Mouse (Mus musculus) spleen, embryonic (tissue): ENCODE measurements around the gene Mlst8.

Source experiments
- CTCF ChIA-PET: fragments of 350-600 bp; sonication (Branson Sonifier 250); formaldehyde crosslinking; loops from one replicate; lab custom pipeline; 2022; lab: Charles Lee

Gene Mlst8

DNA sequence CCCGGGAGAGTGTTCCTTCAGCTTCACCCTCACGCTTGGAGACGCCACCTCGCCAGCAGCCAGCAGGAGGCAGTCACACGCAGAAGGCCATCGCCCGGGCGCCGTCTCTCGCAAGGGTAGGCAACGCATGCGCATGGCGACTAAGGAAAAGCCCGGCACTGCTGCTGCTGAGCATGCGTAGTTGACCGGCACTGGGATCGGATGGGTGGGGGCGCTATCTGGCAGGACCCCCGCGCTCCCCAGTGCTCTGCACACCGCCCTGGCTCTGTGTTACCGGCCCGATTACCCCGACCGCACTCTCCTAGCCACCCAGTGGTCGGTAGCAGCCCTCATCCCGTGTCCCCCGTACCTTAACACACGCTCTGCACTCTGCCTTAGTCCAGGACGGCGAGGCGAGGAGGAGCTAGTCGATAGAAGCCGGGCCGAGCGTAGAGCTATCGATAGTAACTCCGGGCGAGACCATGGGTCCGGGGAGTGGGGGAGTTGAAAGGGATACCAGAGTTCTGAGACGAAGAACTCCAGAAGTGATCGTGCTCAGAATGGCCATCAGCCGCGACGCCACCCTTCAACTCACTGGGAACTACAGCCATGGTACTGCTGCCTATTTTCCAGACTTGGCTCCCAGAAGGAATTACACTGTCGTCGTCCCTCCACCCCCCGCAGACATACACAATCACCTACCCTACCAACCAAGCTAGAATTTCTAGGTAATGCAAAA lies at the start of gene Mlst8:
Gene Mlst8 (minus strand): TSS at position 416 of the 718 bp plus-strand sequence.
- CTCF ChIA-PET: no interaction called here

DNA sequence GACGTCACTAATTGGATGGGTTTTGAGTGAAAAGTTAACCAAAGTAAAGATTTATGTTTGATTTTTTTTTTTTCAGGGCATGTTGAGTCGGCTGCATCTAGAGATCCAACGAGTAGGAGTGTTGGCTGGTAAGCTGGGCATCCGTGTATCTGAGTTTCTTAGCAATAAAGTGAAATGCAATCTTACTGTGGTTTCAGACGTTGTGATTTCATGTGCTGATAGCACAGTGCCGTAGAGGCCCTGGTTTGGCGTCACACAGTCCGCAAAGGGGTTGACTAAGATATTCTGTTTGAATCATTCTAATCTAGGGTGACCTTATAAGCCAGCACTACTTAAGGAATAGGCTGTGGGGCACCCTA lies 49.7 kb upstream of the Mlst8 start:
- CTCF ChIA-PET: no interaction called here

DNA sequence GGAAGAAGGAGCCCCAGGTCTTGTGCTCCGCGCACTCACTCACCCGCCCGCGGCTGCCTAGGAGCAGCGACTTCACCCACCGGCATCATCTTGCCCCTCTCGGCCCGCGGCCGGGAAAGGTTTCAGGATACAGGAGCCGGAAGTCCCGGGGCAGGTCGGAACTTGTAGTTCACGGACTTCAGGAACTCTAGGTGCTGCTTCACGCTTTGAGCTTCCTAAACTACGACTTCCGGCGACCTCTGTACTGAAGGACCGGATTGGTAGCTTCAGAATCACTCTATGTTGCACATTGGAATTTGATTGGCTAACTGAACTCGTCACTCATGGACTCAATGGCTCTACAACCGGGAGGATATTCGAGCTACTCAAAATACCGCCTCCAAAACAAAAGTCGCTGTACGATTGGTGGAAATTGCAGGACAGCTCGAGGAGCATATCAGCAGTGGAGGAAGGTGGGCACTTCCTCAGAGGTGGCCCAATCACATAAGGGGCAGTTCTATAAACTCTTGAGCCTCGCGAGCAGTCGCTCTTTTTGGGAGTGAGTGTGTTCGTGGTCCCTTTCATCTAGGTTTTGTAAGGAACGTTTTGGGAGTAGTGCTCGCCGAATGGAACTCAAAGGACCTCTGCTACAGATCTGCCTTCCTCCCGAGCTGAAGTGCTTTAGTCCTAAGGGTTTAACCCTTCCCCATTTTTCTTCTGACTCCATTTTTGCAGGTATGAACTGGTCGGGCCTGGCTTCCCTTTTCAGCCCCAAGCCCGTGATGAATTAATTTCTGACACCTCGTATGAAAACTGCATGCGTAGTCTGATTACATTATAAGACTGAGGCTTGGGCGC lies 49.1 kb upstream of the Mlst8 start, which contains the start of gene Traf7:
Gene Traf7 (minus strand): TSS at position 216 of the 837 bp plus-strand sequence.
- CTCF ChIA-PET: no interaction called here

DNA sequence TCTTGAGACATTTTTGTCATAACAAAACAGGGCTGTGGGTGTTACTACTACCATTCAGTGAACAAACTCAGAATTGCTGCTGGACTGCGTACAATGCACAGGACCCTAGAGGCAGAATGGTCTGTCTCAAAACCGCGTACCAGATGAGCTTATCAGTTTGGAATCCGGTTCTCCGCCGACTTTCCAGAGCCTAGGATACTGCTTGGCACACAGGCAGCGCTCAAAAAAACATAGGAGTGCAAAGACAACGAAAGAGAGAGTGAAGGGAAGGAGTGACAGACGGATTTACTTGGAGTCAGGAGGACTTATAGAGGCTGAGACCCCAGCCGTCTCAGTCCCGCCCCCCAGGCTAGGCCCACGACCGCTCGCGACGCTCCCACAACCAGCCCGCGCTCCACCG lies 48.4 kb upstream of the Mlst8 start:
- CTCF ChIA-PET: no interaction called here

DNA sequence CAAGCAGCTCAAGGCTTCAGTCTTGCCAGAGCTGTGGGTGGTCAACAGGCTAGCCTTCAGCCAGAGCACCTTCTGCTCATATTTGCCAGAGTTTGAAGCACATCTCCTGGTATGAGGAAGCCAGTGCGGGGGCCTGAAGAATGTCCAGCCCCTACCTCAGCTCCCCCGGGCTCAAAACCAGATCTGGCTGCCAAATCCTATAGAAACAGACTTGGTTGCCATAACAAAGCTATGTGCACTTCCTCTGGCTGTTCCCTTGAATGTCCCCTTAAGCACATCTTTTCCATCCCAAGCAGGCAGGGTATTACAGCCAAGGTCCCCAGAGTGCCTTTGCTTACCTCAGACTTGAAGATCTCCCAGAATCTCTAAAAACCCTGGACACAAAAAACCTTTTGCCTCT lies 45.9 kb upstream of the Mlst8 start:
- CTCF ChIA-PET: interaction anchor here (0.5 kb wide), 1 partner anchor 183 kb away, joined by 5 read pairs; no protein-coding TSS in a partner anchor

DNA sequence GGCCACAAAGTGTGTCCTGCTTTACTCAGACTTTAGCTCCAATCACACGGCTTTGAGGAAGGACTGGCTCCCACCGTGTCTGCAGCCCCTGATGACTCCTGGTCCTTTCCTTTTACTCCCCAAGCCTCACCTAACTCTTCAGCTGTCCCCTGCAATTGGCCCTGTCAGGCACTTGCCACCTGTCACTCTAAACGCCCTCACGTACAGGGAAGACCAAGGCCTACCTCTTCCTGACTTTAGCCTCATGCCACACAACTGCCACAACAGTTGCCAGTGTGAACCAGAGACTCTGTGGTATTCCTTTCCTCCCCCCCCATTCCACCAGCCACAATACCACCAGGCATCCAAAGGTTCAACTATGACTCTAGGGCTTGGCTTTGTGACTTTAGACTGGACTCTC lies 41.6 kb upstream of the Mlst8 start:
- CTCF ChIA-PET: no interaction called here

DNA sequence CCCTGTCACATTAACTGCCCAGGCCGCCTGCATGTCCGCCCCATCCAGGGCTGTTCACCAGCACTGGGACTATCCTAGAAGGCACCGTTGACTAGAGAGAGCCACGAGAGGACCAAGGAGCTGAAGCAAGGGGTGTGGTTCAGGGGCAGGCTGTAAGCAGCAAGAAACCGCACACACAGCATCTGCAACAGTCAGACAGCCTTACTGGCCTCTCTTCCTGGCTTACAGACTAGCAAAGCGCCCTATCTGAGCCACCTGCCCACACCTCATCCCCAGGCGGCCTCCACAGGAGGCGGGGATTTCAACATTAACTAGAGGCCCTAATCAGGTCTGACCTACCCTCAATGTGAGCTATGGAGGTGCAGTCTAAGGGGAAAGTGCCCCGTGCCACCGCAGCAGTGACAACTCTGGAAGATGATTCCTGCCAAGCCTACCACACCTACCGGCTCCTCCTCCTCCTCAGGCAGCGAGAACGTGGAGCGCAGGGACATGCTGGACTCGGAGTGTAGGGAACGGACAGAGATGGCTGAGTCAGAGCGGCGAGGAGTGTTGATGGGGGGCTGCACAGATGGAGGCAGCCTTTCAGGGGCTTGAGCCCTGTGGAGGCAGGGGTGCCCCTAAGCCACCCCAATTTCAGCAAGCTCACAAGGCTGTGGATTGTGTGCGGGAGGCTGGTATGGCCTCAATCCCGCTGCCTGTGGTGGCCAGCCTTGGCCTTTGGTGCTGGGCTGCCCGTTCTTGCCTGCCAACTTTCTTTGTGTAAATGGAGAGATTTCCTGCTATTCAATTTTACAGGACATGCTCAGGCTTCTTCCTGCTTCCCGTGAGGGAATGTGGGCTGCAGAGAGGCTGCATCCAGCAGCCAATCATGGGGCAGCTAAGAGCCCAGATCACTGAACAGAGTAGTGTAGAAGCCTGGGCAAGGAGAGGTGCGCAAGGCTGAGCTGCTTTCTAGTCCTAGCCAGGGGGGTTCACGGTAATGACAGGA lies 35.7 kb upstream of the Mlst8 start:
- CTCF ChIA-PET: no interaction called here

DNA sequence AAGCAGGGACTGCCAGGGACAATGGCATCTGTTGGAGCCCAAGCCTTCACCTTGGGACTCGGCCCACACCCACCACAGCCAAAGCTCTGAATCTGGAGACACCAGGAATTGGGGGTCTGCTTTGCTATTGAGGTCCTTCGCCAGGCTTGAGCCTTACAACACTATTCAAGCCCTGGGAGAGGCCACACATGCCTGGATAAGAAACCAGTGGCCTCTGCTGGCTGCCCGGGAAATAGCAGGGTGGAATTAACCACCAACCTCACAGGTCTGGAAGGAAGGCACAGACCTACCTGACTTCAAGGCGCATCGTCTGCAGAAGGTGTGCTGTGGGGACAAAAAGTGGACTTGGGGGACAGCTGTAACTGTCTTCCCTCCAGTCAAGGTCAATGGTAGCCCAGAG lies 34.7 kb upstream of the Mlst8 start:
- CTCF ChIA-PET: no interaction called here

DNA sequence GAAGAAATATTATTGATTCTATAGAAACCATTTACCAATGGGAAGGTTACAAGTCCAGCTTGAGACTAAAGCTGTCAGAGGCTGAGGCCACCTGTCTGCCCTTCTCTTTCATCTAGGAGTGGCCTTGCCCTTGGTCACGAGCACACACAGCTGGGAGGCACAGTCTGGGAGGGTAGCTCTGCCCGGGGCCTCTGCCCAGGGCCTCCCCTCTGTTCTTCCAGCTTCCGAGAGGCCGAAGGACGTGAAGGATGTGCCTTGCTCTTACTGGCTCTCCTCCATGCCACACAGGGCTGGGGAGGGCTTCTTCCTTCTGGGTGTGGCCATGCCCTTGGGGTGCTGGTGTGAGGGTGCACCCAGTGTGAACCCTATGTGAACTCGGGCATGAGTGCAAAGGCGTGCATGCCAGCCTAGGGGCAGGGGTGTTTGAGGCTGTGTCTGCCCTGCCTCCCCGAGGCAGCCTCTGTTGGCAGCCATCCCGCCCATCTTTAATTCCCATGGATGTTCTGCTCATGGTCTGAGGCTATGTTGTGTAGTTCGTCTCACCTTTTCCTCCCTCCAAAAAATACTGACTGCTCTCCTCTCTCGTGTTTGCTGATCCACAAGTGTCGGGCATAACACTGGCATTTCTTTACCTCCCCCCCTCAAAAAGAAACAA lies 29.1 kb upstream of the Mlst8 start:
- CTCF ChIA-PET: no interaction called here

DNA sequence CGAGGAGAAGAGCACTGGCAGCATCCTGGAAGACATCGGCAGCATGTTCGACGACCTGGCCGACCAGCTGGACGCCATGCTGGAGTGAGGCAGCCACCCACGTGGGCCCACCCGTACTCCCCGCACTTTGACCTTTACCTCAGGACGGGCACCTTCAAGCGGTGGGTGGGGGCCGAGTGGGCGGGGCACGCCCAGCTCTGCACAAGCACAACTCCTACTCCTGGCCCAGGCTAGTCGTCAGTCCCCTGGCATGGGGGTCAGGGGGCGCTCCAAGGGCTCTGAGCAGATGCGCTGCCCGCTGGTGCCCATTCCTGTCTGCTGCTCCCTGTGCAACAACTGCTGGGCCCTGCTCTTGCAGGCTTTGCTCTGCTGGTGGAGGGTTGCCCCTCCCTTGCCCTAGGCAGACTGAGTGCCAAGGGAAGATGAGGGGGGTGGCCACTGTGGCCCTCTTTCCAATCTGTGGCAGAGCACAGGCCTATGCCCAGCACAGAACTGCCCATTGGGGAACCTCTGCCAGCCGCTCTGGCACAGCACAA lies 28.3 kb upstream of the Mlst8 start:
- CTCF ChIA-PET: no interaction called here

DNA sequence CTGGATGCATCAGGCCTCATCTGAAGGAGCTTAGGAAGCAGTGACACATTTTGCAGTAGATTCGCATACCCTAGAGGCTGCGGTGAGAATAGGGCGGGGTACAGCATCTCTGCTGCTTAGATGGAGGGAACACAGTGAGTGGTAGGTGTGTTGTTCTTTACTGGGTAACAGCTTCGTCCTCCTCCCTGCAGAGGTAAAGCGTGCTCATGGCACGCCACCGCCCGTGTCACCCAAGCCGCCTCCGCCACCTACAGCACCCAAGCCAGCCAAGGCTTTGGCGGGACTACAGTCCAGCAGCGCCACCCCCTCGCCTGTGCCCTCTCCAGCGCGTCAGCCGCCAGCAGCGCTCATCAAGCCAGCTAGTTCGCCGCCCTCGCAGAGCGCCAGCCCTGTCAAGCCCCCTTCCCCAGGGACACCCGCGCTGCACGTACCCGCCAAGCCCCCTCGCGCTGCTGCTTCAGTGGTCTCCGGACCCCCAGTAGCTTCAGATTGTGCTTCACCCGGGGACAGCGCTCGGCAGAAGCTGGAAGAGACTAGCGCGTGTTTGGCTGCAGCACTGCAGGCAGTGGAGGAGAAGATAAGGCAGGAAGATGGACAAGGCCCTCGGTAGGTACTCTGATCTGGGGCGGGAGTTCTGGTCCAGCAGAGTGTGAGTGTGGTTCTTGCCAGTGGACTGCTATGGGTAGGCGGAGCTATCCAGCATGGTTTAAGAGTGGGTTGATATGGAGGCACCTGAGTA lies 27.6 kb upstream of the Mlst8 start:
- CTCF ChIA-PET: interaction anchor here (0.6 kb wide), 1 partner anchor 142 kb away, joined by 7 read pairs; no protein-coding TSS in a partner anchor

DNA sequence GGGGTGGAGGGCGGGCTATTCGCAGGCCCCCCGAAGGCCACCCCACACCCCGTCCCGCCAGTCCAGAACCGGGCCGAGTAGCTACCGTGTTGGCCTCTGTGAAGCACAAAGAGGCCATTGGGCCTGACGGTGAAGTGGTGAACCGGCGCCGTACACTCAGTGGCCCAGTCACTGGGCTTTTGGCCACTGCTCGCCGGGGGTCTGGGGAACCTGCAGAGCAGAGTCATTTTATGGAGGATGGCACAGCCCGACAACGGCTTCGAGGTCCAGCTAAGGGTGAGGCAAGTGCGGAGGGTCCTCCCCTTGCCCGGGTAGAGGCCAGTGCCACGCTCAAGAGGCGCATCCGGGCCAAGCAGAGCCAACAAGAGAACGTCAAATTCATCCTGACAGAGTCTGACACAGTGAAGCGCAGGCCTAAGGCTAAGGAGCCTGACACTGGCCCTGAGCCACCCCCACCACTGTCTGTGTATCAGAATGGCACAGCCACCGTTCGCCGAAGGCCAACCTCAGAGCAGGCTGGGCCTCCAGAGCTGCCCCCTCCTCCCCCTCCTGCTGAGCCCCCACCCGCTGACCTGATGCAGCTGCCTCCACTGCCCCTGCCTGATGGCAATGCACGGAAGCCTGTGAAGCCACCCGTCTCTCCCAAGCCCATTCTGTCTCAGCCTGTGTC lies 26.5 kb upstream of the Mlst8 start:
- CTCF ChIA-PET: interaction anchor here (0.6 kb wide), 1 partner anchor 141 kb away, joined by 7 read pairs; no protein-coding TSS in a partner anchor

DNA sequence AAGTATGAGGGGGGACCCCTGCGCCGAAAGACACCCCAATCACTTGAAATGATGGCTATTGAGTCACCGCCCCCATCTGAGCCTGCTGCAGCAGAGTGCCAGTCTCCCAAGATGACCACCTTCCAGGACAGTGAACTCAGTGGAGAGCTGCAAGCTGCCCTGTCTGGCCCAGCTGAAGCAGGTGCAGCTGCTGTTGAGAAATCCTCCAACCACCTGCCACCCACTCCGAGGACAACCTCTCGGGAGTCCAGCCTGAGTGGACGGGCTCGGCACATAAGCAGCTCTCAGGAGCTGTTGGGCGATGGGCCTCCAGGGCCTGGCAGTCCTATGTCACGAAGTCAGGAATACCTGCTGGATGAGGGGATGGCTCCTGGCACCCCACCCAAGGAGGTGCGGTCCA lies 25.2 kb upstream of the Mlst8 start:
- CTCF ChIA-PET: no interaction called here

DNA sequence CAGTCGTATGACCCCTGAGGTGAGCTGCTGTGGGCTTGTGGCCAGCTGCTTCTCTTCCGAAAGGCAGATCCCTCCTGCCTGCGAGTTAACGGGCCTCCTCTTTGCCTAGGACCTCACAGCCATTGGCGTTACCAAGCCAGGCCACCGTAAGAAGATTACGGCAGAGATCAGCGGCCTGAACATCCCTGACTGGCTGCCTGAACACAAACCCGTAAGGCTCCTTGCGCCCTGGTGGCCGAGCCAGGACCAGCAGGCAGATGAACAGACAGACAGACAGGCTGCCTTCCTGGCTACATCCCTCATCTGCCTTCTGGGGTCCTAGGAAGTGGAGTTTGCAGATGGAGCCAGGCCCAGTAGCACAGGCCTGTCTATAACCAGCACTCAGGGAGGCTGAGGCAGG lies 23.3 kb upstream of the Mlst8 start:
- CTCF ChIA-PET: no interaction called here

DNA sequence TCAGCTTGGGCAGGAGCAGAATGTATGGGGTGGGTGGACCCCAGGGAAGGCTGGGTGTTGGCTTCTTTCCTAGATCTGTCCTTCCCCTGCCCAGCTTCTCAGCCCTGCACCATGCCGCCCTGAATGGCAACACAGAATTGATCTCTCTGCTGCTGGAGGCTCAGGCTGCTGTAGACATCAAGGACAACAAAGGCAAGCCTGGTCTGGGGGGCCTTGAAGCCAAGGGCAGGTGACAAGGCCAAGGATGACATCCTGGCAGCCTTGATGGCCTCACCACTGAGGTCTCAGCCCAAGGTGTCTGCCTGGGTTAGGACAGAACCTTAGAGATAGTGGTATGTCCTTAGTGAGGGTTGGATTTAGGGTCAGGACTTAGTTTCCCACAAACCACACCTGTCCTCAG lies 17.1 kb upstream of the Mlst8 start:
- CTCF ChIA-PET: no interaction called here

DNA sequence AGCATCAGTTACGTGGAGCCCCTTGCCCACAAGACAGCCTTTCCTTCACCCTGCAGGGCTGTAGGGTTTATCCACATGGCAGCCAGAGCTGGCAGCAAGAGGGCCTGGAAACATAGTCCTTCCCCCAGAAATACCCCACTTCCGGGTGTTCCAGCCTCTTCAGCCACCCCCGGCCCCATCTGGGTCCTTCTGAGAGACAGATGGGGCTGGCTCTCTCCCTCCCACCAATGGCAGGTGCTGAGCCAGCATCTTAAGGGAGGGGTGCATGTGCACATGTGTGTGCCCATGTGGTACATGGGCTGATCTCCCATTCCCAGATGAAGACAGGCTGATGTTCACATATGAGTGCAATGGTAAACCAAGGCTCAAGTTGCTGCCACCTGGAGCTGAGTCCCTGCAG lies 16.6 kb upstream of the Mlst8 start:
- CTCF ChIA-PET: interaction anchor here (1.1 kb wide), 1 partner anchor 159 kb away, joined by 3 read pairs; no protein-coding TSS in a partner anchor

DNA sequence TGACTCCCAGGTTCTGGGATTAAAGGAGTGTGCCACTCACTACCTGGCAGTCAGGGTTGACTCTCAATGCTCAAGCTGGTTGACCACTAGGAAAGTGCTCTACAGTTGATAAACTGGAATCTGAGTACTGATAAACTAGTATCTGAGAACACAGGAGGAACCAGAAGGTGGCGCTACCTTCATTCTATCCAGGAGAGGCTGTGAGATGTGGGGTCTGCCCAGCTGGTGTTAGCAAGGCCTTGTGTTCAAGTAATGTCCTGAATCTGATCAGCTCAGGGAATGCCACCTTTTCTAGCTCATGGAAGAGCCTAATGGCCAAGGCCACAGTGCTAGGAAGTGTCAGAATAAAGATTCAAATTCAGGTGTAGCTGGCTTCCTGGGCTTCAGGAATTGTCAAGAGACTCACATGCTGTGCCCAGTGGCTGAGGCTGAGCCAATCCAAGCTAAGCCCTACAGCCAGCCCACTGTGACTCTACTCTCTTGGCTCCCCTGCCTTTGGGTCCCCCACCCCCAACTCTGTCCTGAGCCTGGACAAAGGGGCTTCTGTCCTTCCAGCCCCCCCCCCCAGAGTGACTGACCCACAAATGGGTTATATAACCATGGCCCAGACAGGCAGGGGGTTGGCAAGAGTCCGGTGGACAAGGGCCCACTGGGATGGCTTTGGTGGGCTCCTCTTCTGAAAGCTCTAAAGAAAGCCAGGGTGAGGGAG lies 15.9 kb upstream of the Mlst8 start:
- CTCF ChIA-PET: interaction anchor here (1.1 kb wide), 1 partner anchor 159 kb away, joined by 3 read pairs; no protein-coding TSS in a partner anchor

DNA sequence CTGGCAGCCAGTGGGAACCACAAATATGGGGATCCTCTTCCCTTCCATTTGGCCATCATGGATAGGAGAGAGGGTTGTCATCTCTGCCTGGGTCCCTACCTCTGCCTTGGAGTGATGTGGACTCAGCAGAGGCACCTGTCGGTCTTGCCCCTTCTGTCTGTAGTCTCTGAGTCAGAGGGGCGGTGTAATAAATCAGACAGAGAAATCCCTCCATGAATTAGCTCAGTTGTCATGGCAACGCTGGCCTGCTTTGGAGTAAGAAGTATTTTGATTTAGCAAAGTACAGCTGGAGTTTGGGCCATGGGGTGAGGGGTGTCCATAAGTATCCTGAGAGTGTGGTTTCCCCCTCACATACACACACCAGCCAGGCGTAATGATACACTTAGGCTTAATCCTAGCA lies 11.5 kb upstream of the Mlst8 start:
- CTCF ChIA-PET: no interaction called here
